Mouse (Mus musculus) CH12.LX (cell line): Measurements from ENCODE around the gene B4galt1. TPM values are rescaled to one million over a fixed set of nuclear protein-coding genes. Genes with fewer than 3 reads are reported as not detected.

Source experiments
- DNase-seq: peaks from one replicate; pipeline ENCODE4 v3.0.0-alpha.2; 2013; ENCODE audit errors: extremely low read depth
- H3K27ac ChIP-seq: 2 replicates; pipeline ENCODE4 v1.5.1; 2012; ENCODE audit warnings: low read depth, mild to moderate bottlenecking, control low read depth, moderate library complexity; ENCODE audit not compliant: insufficient read depth
- H3K27me3 ChIP-seq: replicated peaks from 2 replicates; pipeline ENCODE3; 2012; ENCODE audit warnings: inconsistent platforms
- H3K36me3 ChIP-seq, 2 experiments: replicated peaks in 1 of 2; 2 replicates each; pipeline versions ENCODE3 to v1.6.1; 2012; ENCODE audit warnings: inconsistent platforms in 1 of 2, low read length in 1 of 2, mild to moderate bottlenecking in 1 of 2, mixed read lengths in 1 of 2, moderate library complexity in 1 of 2; ENCODE audit not compliant: control insufficient read depth in 1 of 2, insufficient read depth in 1 of 2
- H3K4me1 ChIP-seq, 2 experiments: 2 replicates each; pipeline ENCODE4 v1.6.1; 2012; ENCODE audit warnings: inconsistent platforms in 1 of 2, moderate library complexity in 1 of 2; ENCODE audit not compliant: insufficient read depth in 2 of 2, control insufficient read depth in 1 of 2
- H3K4me2 ChIP-seq: 2 replicates; pipeline ENCODE4 v1.6.1; 2012; ENCODE audit warnings: low read depth, mild to moderate bottlenecking, control low read depth; ENCODE audit not compliant: poor library complexity, insufficient read depth, severe bottlenecking
- H3K4me3 ChIP-seq, 3 experiments: fragments of 150-350 bp in 1 of 3; sonication (generic) in 1 of 3; replicated peaks in 1 of 3; 2 replicates each; pipeline versions ENCODE3 to v1.5.1; 2011 to 2012; ENCODE audit warnings: low read depth in 2 of 3, low read length in 2 of 3, mild to moderate bottlenecking in 2 of 3, moderate library complexity in 2 of 3, control low read depth in 1 of 3, improper control_type of control experiment in 1 of 3, inconsistent platforms in 1 of 3, mixed read lengths in 1 of 3; ENCODE audit not compliant: poor library complexity in 1 of 3
- H3K79me2 ChIP-seq: replicated peaks from 2 replicates; pipeline ENCODE4 v1.6.1; 2012; ENCODE audit warnings: mild to moderate bottlenecking, moderate library complexity; ENCODE audit not compliant: control insufficient read depth, poor library complexity, insufficient read depth, severe bottlenecking; ENCODE audit errors: extremely low read depth
- H3K9ac ChIP-seq: 2 replicates; pipeline ENCODE4 v1.6.1; 2012; ENCODE audit warnings: low read depth, mild to moderate bottlenecking, control low read depth, moderate library complexity; ENCODE audit not compliant: insufficient read depth
- H3K9me3 ChIP-seq: replicated peaks from 2 replicates; pipeline ENCODE3; 2012; ENCODE audit warnings: low read length, inconsistent platforms, mixed read lengths
- CHD2 ChIP-seq: IDR thresholded peaks from 2 replicates; pipeline ENCODE4 v1.6.1; 2011; ENCODE audit warnings: low read length, improper control_type of control experiment
- EP300 ChIP-seq: IDR thresholded peaks from 2 replicates; pipeline ENCODE4 v1.6.1; 2011; ENCODE audit warnings: low read length, improper control_type of control experiment
- HCFC1 ChIP-seq: IDR thresholded peaks from 2 replicates; pipeline ENCODE4 v1.6.1; 2012; ENCODE audit warnings: low read depth, mild to moderate bottlenecking, inconsistent platforms, low read length, improper control_type of control experiment
- IRF4 ChIP-seq: IDR thresholded peaks from 2 replicates; pipeline ENCODE4 v1.6.1; 2014; ENCODE audit warnings: low read depth, mild to moderate bottlenecking, inconsistent platforms, low read length, improper control_type of control experiment
- JUN ChIP-seq: IDR thresholded peaks from 2 replicates; pipeline ENCODE4 v1.6.1; 2011; ENCODE audit warnings: low read depth, mild to moderate bottlenecking, low read length, improper control_type of control experiment, moderate library complexity; ENCODE audit not compliant: insufficient read depth
- MEF2A ChIP-seq: IDR thresholded peaks from 2 replicates; pipeline ENCODE4 v1.6.1; 2014; ENCODE audit warnings: low read depth, mild to moderate bottlenecking, inconsistent platforms, low read length, improper control_type of control experiment, borderline replicate concordance
- MXI1 ChIP-seq: IDR thresholded peaks from 2 replicates; pipeline ENCODE4 v1.6.1; 2011; ENCODE audit warnings: mild to moderate bottlenecking, low read depth, low read length, improper control_type of control experiment
- MYC ChIP-seq: IDR thresholded peaks from 2 replicates; pipeline ENCODE4 v1.6.1; 2011; ENCODE audit warnings: low read depth, mild to moderate bottlenecking, improper control_type of control experiment, low read length
- NRF1 ChIP-seq: IDR thresholded peaks from 2 replicates; pipeline ENCODE4 v1.6.1; 2014; ENCODE audit warnings: low read depth, mild to moderate bottlenecking, inconsistent platforms, low read length, improper control_type of control experiment, moderate library complexity
- POLR2AphosphoS2 ChIP-seq: IDR thresholded peaks from 2 replicates; pipeline ENCODE4 v1.6.1; 2011; ENCODE audit warnings: low read depth, low read length, improper control_type of control experiment
- TCF12 ChIP-seq: IDR thresholded peaks from 2 replicates; pipeline ENCODE4 v1.6.1; 2014; ENCODE audit warnings: low read depth, mild to moderate bottlenecking, inconsistent platforms, low read length, improper control_type of control experiment
- USF1 ChIP-seq: IDR thresholded peaks from 2 replicates; pipeline ENCODE4 v1.6.1; 2014; ENCODE audit warnings: low read depth, mild to moderate bottlenecking, inconsistent platforms, low read length, improper control_type of control experiment
- ZC3H11A ChIP-seq: IDR thresholded peaks from 2 replicates; pipeline ENCODE4 v1.6.1; 2012; ENCODE audit warnings: low read depth, mild to moderate bottlenecking, inconsistent platforms, low read length, improper control_type of control experiment
- ZKSCAN1 ChIP-seq: IDR thresholded peaks from 2 replicates; pipeline ENCODE4 v1.6.1; 2012; ENCODE audit warnings: low read depth, inconsistent platforms, low read length, improper control_type of control experiment, borderline replicate concordance
- ZMIZ1 ChIP-seq: IDR thresholded peaks from 2 replicates; pipeline ENCODE4 v1.6.1; 2012; ENCODE audit warnings: low read depth, mild to moderate bottlenecking, inconsistent platforms, low read length, improper control_type of control experiment
- ZNF384 ChIP-seq: IDR thresholded peaks from 2 replicates; pipeline ENCODE4 v1.6.1; 2012; ENCODE audit warnings: low read depth, low read length, improper control_type of control experiment, inconsistent platforms
- dilution Hi-C: fragments of 300-500 bp; cut with MboI; formaldehyde crosslinking; loops from 2 replicates; pipeline ENCODE4 v1.14.3; 2020; ENCODE audit warnings: low sequenced_read_pairs; ENCODE audit not compliant: extremely low pct_unique_long_range_greater_than_20kb, extremely low pct_ligation_motif_present
- in situ Hi-C: fragments of 300-500 bp; cut with MboI; formaldehyde crosslinking; loops from 3 replicates; pipeline ENCODE4 v1.14.3; 2019; ENCODE audit warnings: low sequenced_read_pairs, low pct_ligation_motif_present, low pct_unique_long_range_greater_than_20kb, mixed read lengths
- polyA plus RNA-seq: library from polyadenylated mRNA; unstranded; fragments of >175 nt; gene quantifications from 2 replicates; pipeline ENCODE4 v1.2.1, GENCODE M21; 2012; ENCODE audit warnings: low read depth; ENCODE audit not compliant: insufficient read length
- total RNA-seq, 2 experiments: library from RNA; depleted of rRNA; stranded (reverse); fragments of 300-350 nt in 1 of 2; fragments of >200 nt in 1 of 2; gene quantifications; 2 replicates each; pipeline ENCODE4 v1.2.3; 2012 to 2014

The B4galt1 gene
- total and polyA plus RNA-seq, 3 experiments = 46.6 to 80.2 (median 66.6) TPM

- in situ Hi-C loops = loop anchor here (5.0 kb wide), 1 partner anchor 45 kb away; no protein-coding TSS in a partner anchor
- peaks cover 41% of the 10 kb centered on the region for H3K79me2 ChIP-seq
- no peak overlapping the region for H3K4me3 ChIP-seq
- H3K9ac ChIP-seq = no peak overlapping the region
- H3K36me3 ChIP-seq = peaks cover 30 to 77% of the 10 kb centered on the region in 2 experiments
- H3K9me3 ChIP-seq = no peaks in the 10 kb centered on the region
- H3K27ac ChIP-seq = no peak overlapping the region
- dilution Hi-C loops = no loop called here
- no peaks in the 10 kb centered on the region for H3K27me3 ChIP-seq
- no peak overlapping the region for H3K4me2 ChIP-seq
- peaks cover 20 to 72% of the 10 kb centered on the region in 2 experiments for H3K4me1 ChIP-seq
- DNase-seq = no peak
- no peak for TF ChIP-seq CHD2
- TF ChIP-seq TCF12 = no peak
- TF ChIP-seq MXI1 = no peak
- TF ChIP-seq ZMIZ1 = no peak
Observed at GRCm38 (mm10) chr4:40826810-40827209, 27.0 kb downstream of the B4galt1 start.

GRCm38 (mm10) chr4:40825981-40826380 is 27.8 kb downstream of the B4galt1 start:
- H3K9ac ChIP-seq = no peak overlapping the region
- TF ChIP-seq POLR2AphosphoS2 (no peak), ZNF384 (no peak), MEF2A (no peak), HCFC1 (no peak), IRF4 (no peak), NRF1 (no peak), ZC3H11A (no peak), ZKSCAN1 (no peak), EP300 (no peak), JUN (no peak), USF1 (no peak), MYC (no peak)
- DNase-seq = no peak
- H3K4me2 ChIP-seq = no peak overlapping the region
- H3K9me3 ChIP-seq = no peaks in the 10 kb centered on the region
- H3K27me3 ChIP-seq = no peaks in the 10 kb centered on the region
- H3K36me3 ChIP-seq = peaks cover 37 to 79% of the 10 kb centered on the region in 2 experiments
- dilution Hi-C loops (no loop called here), in situ Hi-C loops (loop anchor here (5.0 kb wide), 1 partner anchor 44 kb away; no protein-coding TSS in a partner anchor)
- no peak overlapping the region for H3K27ac ChIP-seq
- H3K4me3 ChIP-seq = no peak overlapping the region
- H3K4me1 ChIP-seq = peaks cover 17 to 74% of the 10 kb centered on the region in 2 experiments
- H3K79me2 ChIP-seq = peaks cover 35% of the 10 kb centered on the region
